Mouse (Mus musculus) telencephalon, adult 2 months (tissue): ENCODE measurements around the gene Pard3.
"Not testable (repeated sequence)": the region's sequence is repeated elsewhere in the genome, so short reads cannot be mapped to it uniquely, and the experiment has no call there.

Experiments used
- DNase-seq: peaks from one replicate; pipeline ENCODE4 v3.0.0-alpha.2; 2011; ENCODE audit warnings: low read depth, low spot score

Gene Pard3

GRCm38 (mm10) chr8:127139154-127139553, 75.5 kb downstream of the Pard3 start:
- DNase-seq = peak; percentile 39

- DNase-seq = no peak
Measured at GRCm38 (mm10) chr8:127140945-127141344, 77.3 kb downstream of the Pard3 start.

- DNase-seq = no peak
Measured at GRCm38 (mm10) chr8:127143641-127144040, 79.9 kb downstream of the Pard3 start.

GRCm38 (mm10) chr8:127144562-127144961, 80.9 kb downstream of the Pard3 start:
- DNase-seq = no peak

GRCm38 (mm10) chr8:127145135-127145534, 81.4 kb downstream of the Pard3 start:
- no peak for DNase-seq

- no peak for DNase-seq
Measured at GRCm38 (mm10) chr8:127146055-127146454, 82.4 kb downstream of the Pard3 start.

- DNase-seq = no peak
Measured at GRCm38 (mm10) chr8:127148821-127149220, 85.1 kb downstream of the Pard3 start.

GRCm38 (mm10) chr8:127150645-127151044, 87.0 kb downstream of the Pard3 start:
- DNase-seq = no peak

GRCm38 (mm10) chr8:127151706-127152105, 88.0 kb downstream of the Pard3 start:
- no peak for DNase-seq

- no peak for DNase-seq
Measured at GRCm38 (mm10) chr8:127157087-127157486, 93.4 kb downstream of the Pard3 start.

- no peak for DNase-seq
Measured at GRCm38 (mm10) chr8:127159421-127159966, 95.8 kb downstream of the Pard3 start.

- DNase-seq = no peak
Measured at GRCm38 (mm10) chr8:127161854-127162253, 98.2 kb downstream of the Pard3 start.

- no peak for DNase-seq
Measured at GRCm38 (mm10) chr8:127162821-127163220, 99.1 kb downstream of the Pard3 start.

GRCm38 (mm10) chr8:127164326-127165280, 100.9 kb downstream of the Pard3 start:
- no peak for DNase-seq

- no peak for DNase-seq
Measured at GRCm38 (mm10) chr8:127168496-127168895, 104.8 kb downstream of the Pard3 start.

- DNase-seq = no peak
Measured at GRCm38 (mm10) chr8:127169361-127169760, 105.7 kb downstream of the Pard3 start.

- DNase-seq = not testable (repeated sequence)
Measured at GRCm38 (mm10) chr8:127170372-127170771, 106.7 kb downstream of the Pard3 start.

GRCm38 (mm10) chr8:127170930-127171329, 107.2 kb downstream of the Pard3 start:
- no peak for DNase-seq

- DNase-seq = no peak
Measured at GRCm38 (mm10) chr8:127173483-127173882, 109.8 kb downstream of the Pard3 start.

- peak; percentile 58 for DNase-seq
Measured at GRCm38 (mm10) chr8:127174411-127174810, 110.7 kb downstream of the Pard3 start.

- no peak for DNase-seq
Measured at GRCm38 (mm10) chr8:127175160-127175836, 111.6 kb downstream of the Pard3 start.

- DNase-seq = peak; percentile 67
Measured at GRCm38 (mm10) chr8:127178634-127179033, 114.9 kb downstream of the Pard3 start.
